Mouse (Mus musculus): ENCODE results near the gene Ercc6. TPM values are rescaled to one million over a fixed set of nuclear protein-coding genes. Genes with fewer than 3 reads are reported as not detected.
A peak's percentile ranks its signal among the peaks of the same experiment; 100 is the strongest.

Gene Ercc6
- 15.0 and 18.8 TPM in 2 replicates for polyA plus RNA-seq (2014; fragmentation: Nextera tagmentation; extraction: Ambion mirVana)

DNA sequence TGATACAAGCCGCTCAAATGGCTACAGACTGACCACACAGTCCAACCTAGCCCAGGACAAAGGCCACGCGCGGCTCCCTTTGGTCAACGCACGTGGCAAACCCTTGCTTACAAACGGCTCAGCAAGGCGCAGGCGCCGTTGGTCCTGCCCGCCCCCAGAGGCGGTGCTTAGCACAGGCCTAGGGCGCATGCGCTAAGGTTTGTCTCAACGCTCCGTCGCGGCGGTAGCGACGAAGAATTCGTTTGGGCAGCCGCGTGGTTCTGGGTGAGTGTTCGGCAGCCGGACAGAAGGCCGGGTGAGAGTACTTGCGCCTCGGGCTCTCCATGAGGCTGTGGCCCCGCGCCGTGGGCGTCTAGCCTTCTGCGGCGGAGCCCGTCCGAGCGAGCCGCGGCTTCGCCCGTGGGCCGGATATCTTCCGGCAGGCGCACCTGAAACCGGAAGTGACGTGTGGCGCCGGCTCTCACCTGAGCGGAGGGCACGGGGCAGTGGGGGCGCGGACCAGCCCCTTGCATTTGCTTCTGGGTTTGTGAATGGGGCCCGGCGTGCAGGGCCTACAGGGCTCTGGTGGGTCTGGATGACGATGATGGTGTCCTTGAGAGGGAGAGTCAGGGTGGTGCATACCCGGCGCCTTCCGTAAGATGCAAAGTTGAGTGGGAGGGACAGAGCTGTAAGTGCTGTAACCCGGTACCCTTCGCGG is at the start of gene Ercc6:
TSS of gene Ercc6 (plus strand) at position 186 of the 697 bp plus-strand sequence.
- peak within 1 kb of the TSS; percentile 86 for H3K9ac ChIP-seq (ENCODE audit: low read depth, low read length)
- peak within 1 kb of the TSS; percentile 88 for H3K4me2 ChIP-seq
- H3K4me3 ChIP-seq (ENCODE audit: low read depth, low read length) = peak within 1 kb of the TSS; percentile 81
- H3K36me3 ChIP-seq (ENCODE audit: control insufficient read depth, insufficient read depth, low read length) = peaks cover 7% of the 10 kb centered on the region
- peak within 1 kb of the TSS; percentile 58; the same call in 1 of the 2 replicates for H3K27ac ChIP-seq (ENCODE audit: low read depth, low read length)
- no peaks in the 10 kb centered on the region for H3K27me3 ChIP-seq (replicated peaks; ENCODE audit: control insufficient read depth, insufficient read depth, low read length)
- no peaks in the 10 kb centered on the region for H3K9me3 ChIP-seq (ENCODE audit: control insufficient read depth, low read length)
- DNase-seq (ENCODE audit: low spot score) (peak; percentile 94), ATAC-seq (replicated peaks; ENCODE audit: low FRiP score) (peak; percentile 93)
- H3K4me1 ChIP-seq (replicated peaks; ENCODE audit: control insufficient read depth, insufficient read depth, low read length) = peaks cover 20% of the 10 kb centered on the region
- WGBS = under 1% methylated on average over 62 of the region's 62 CpGs

DNA sequence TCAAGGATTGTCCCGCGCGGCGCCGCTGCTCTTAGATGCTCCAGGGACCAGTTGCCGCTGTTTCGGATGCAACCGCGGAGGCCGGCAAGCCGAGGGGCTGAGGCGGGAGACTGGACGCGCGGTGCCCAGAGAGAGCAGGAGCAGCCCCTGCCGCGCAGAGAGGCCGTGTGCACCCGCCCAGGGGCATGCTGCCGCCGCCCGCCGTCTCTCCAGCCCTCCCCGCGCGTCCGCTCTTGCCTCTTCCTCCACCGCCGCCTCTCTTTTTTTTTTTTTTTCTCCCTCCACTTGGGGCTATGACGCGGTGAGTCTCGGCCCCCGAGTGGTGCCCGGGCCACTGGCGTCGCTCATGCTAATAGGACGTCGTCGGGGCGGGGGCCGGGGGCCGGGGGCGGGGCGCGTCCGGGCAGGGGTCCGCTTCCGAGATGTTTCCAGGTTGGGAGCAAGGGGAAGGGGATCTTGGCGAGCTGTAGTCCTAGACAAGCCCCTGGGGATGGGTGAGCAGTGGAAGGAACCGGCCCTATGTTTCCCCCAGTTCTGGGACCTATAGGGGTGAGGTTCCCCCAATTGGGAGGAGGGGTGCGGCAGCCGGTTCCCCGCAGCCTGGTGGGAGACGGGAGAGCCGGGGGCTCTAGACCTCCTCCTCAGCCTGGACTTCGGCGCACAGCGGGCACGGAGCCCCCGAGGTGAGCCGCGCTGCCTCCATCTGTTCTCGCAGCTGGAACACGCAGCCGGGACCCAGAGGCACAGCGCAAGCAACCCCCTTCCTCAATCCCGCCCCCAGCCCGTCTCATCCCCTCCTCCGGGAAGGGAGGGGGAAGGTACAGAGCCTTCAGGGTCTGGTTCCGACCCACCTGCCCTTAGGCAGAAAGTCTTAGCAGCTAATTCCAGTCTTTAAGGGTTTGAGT is 48.5 kb upstream of the Ercc6 start, which contains the start of gene Slc18a3:
TSS of gene Slc18a3 (minus strand) at position 250 of the 905 bp plus-strand sequence.
- peak within 1 kb of the TSS; percentile 27 for H3K4me3 ChIP-seq (ENCODE audit: low read depth, low read length)
- ATAC-seq (replicated peaks; ENCODE audit: low FRiP score) (no peak), DNase-seq (ENCODE audit: low spot score) (no peak)
- no peak within 1 kb of the TSS for H3K9ac ChIP-seq (ENCODE audit: low read depth, low read length)
- no peaks in the 10 kb centered on the region for H3K9me3 ChIP-seq (ENCODE audit: control insufficient read depth, low read length)
- peaks cover 77% of the 10 kb centered on the region for H3K27me3 ChIP-seq (replicated peaks; ENCODE audit: control insufficient read depth, insufficient read depth, low read length)
- H3K4me2 ChIP-seq = peak within 1 kb of the TSS; percentile 56
- 0 out of 2 replicates have a peak, but pooled peaks cover 2% of the 10 kb centered on the region for H3K4me1 ChIP-seq (replicated peaks; ENCODE audit: control insufficient read depth, insufficient read depth, low read length)
- no peak within 1 kb of the TSS for H3K27ac ChIP-seq (ENCODE audit: low read depth, low read length)
- H3K36me3 ChIP-seq (ENCODE audit: control insufficient read depth, insufficient read depth, low read length) = no peaks in the 10 kb centered on the region
- 2% methylated on average over 63 of the region's 70 CpGs for WGBS

DNA sequence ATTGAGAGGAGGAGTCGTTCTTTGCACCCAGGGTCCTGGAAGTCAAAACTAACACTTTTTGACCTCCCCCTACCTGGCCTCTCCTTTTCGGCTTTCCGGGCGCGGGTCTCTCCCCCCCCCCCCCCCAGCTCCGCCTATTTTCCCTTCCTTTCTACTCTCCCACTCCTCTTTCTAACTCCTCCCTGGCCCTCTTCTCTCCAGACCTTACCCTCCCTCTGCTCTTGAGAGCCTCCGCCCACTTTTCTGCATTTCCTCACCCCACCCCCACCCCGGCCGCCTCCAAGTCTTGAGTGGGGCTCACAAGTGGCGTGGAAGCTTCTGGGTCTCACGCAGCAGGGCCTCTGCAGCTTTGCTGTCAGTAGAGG is 47.8 kb upstream of the Ercc6 start:
- Histone ChIP-seq H3K27me3 (replicated peaks; ENCODE audit: control insufficient read depth, insufficient read depth, low read length) (peaks cover 71% of the 10 kb centered on the region), H3K4me2 (no peak overlapping the region), H3K9ac (ENCODE audit: low read depth, low read length) (no peak overlapping the region), H3K27ac (ENCODE audit: low read depth, low read length) (no peak overlapping the region), H3K36me3 (ENCODE audit: control insufficient read depth, insufficient read depth, low read length) (no peaks in the 10 kb centered on the region), H3K4me1 (replicated peaks; ENCODE audit: control insufficient read depth, insufficient read depth, low read length) (0 out of 2 replicates have a peak, but pooled peaks cover 2% of the 10 kb centered on the region), H3K4me3 (ENCODE audit: low read depth, low read length) (no peak overlapping the region), H3K9me3 (ENCODE audit: control insufficient read depth, low read length) (no peaks in the 10 kb centered on the region)
- ATAC-seq (replicated peaks; ENCODE audit: low FRiP score) (no peak), DNase-seq (ENCODE audit: low spot score) (no peak)
- 1% methylated on average over 7 of the region's 11 CpGs for WGBS

DNA sequence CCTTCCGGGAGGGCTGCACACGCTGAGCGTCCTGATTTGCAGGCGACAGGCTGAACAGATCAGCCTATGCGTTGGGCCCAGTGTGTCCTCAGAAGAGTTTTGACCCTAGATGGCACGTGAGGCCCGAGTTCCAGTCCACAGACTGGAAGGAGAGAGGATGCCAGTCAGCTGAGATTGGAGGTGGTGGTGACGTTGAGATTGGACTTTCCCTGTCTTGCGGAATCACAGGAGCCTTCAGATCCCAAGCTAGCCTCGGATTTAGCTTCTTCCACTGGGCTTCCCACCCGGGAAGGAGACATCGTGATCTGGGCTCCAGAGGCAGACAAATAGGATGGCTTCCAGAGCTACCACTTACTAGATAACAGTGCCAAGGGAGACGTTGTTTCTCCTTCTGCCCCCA is 47.4 kb upstream of the Ercc6 start, which contains the start of gene Chat:
TSS of gene Chat (minus strand) at position 101 of the 400 bp plus-strand sequence.
- peaks cover 67% of the 10 kb centered on the region for H3K27me3 ChIP-seq (replicated peaks; ENCODE audit: control insufficient read depth, insufficient read depth, low read length)
- no peak for ATAC-seq (replicated peaks; ENCODE audit: low FRiP score)
- no peak for DNase-seq (ENCODE audit: low spot score)
- H3K4me2 ChIP-seq = peak within 1 kb of the TSS; percentile 56
- 0 out of 2 replicates have a peak, but pooled peaks cover 2% of the 10 kb centered on the region for H3K4me1 ChIP-seq (replicated peaks; ENCODE audit: control insufficient read depth, insufficient read depth, low read length)
- peak within 1 kb of the TSS; percentile 27 for H3K4me3 ChIP-seq (ENCODE audit: low read depth, low read length)
- no peaks in the 10 kb centered on the region for H3K36me3 ChIP-seq (ENCODE audit: control insufficient read depth, insufficient read depth, low read length)
- H3K9ac ChIP-seq (ENCODE audit: low read depth, low read length) = no peak within 1 kb of the TSS
- 16% methylated on average over 13 of the region's 13 CpGs for WGBS
- H3K9me3 ChIP-seq (ENCODE audit: control insufficient read depth, low read length) = no peaks in the 10 kb centered on the region
- no peak within 1 kb of the TSS for H3K27ac ChIP-seq (ENCODE audit: low read depth, low read length)

DNA sequence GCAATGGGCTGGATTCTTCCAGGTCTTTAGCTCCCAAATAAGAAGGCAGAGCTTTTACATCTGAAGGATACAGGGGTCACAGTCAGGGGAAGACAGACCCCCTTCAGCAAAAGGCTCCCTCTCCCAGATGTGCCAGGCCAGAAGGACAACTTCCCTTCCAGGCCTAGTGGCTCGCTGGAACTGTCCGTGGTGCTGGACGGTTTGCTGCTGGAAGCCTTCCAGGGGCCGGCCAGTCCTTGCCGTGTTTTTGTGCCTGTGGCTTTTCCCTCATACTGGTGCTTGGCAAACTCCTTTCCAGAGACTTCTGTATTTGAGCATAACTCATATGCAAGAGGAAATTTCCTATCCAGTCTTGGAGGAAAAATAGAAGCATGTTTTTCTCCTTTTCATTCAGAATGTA is 45.7 kb upstream of the Ercc6 start:
- H3K27ac ChIP-seq (ENCODE audit: low read depth, low read length) = no peak overlapping the region
- no peaks in the 10 kb centered on the region for H3K36me3 ChIP-seq (ENCODE audit: control insufficient read depth, insufficient read depth, low read length)
- WGBS = 5% methylated on average over 5 of the region's 5 CpGs
- peak; percentile 44 for DNase-seq (ENCODE audit: low spot score)
- 0 out of 2 replicates have a peak, but pooled peaks cover 2% of the 10 kb centered on the region for H3K4me1 ChIP-seq (replicated peaks; ENCODE audit: control insufficient read depth, insufficient read depth, low read length)
- H3K9me3 ChIP-seq (ENCODE audit: control insufficient read depth, low read length) = no peaks in the 10 kb centered on the region
- H3K9ac ChIP-seq (ENCODE audit: low read depth, low read length) = no peak overlapping the region
- peaks cover 49% of the 10 kb centered on the region for H3K27me3 ChIP-seq (replicated peaks; ENCODE audit: control insufficient read depth, insufficient read depth, low read length)
- H3K4me2 ChIP-seq = no peak overlapping the region
- no peak for ATAC-seq (replicated peaks; ENCODE audit: low FRiP score)
- H3K4me3 ChIP-seq (ENCODE audit: low read depth, low read length) = no peak overlapping the region

DNA sequence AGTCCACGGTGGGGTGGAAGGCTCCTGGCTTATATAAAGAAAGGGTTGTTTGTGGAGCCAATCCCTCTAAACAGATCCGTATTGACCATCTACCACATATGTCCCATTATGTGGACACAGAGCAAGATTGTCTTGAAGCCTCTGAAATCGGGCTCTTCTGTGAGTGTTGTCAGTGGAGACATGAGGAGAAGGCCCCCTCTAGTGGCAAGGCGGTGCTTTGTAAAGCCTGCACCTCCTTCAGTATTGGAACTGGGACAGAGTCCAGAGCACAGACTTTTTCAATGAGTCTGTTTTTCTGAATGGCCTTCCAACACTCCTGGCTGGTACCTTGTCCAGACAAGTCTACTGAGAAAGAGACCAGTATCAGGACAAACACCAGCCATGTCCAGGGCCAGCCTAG is 40.3 kb upstream of the Ercc6 start:
- Histone ChIP-seq H3K36me3 (ENCODE audit: control insufficient read depth, insufficient read depth, low read length) (no peaks in the 10 kb centered on the region), H3K27ac (ENCODE audit: low read depth, low read length) (no peak overlapping the region), H3K27me3 (replicated peaks; ENCODE audit: control insufficient read depth, insufficient read depth, low read length) (no peaks in the 10 kb centered on the region; the same call in 1 of the 2 replicates), H3K4me3 (ENCODE audit: low read depth, low read length) (no peak overlapping the region), H3K9ac (ENCODE audit: low read depth, low read length) (no peak overlapping the region), H3K9me3 (ENCODE audit: control insufficient read depth, low read length) (no peaks in the 10 kb centered on the region), H3K4me2 (no peak overlapping the region), H3K4me1 (replicated peaks; ENCODE audit: control insufficient read depth, insufficient read depth, low read length) (no peaks in the 10 kb centered on the region)
- DNase-seq (ENCODE audit: low spot score) = no peak
- no peak for ATAC-seq (replicated peaks; ENCODE audit: low FRiP score)
- 12% methylated on average over 4 of the region's 4 CpGs for WGBS

DNA sequence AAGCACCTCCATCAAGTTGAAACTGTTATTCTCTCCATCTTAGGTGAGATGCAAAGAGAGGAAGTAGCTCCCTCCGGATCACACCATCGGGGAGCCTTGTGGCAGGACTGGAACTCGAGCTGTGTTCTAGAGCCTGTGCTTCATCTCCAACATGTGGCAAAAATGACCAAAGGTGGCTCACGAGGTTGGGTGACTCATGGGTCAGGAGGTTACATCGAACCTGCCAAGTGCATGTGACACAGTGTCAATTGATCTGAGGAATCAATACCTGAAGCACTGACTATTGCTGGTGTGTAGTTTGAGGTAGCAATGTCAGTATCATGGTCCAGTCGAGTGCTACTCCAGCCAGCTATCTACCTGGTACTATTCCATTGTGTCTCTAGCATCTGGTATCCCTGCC is 36.8 kb upstream of the Ercc6 start:
- no peak overlapping the region for H3K9ac ChIP-seq (ENCODE audit: low read depth, low read length)
- no peak overlapping the region for H3K27ac ChIP-seq (ENCODE audit: low read depth, low read length)
- H3K4me1 ChIP-seq (replicated peaks; ENCODE audit: control insufficient read depth, insufficient read depth, low read length) = no peaks in the 10 kb centered on the region
- no peak for DNase-seq (ENCODE audit: low spot score)
- WGBS = 61% methylated on average over 6 of the region's 6 CpGs
- no peaks in the 10 kb centered on the region for H3K36me3 ChIP-seq (ENCODE audit: control insufficient read depth, insufficient read depth, low read length)
- H3K27me3 ChIP-seq (replicated peaks; ENCODE audit: control insufficient read depth, insufficient read depth, low read length) = no peaks in the 10 kb centered on the region
- no peak overlapping the region for H3K4me2 ChIP-seq
- H3K9me3 ChIP-seq (ENCODE audit: control insufficient read depth, low read length) = no peaks in the 10 kb centered on the region
- no peak for ATAC-seq (replicated peaks; ENCODE audit: low FRiP score)
- H3K4me3 ChIP-seq (ENCODE audit: low read depth, low read length) = no peak overlapping the region

DNA sequence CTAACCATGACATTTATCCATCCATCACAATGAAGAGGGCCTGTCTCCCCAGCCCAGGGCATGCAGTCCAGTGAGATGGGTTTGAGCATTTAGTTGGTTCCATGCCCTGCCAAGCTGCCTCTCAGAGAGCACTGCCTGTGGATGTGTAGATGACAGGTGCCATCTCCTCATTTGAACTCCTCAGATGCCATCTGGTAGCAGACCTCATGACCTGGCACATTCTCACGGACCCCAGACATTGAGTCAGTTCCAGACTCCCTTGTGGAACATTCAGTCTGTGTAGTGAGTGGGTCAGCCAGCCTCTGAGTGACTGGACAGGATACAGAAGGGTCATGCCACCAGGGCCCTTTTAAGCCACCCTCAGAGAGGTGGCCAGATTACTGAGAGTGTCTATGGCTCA is 35.7 kb upstream of the Ercc6 start:
- Histone ChIP-seq H3K4me2 (no peak overlapping the region), H3K9ac (ENCODE audit: low read depth, low read length) (no peak overlapping the region), H3K27ac (ENCODE audit: low read depth, low read length) (no peak overlapping the region), H3K36me3 (ENCODE audit: control insufficient read depth, insufficient read depth, low read length) (no peaks in the 10 kb centered on the region), H3K4me1 (replicated peaks; ENCODE audit: control insufficient read depth, insufficient read depth, low read length) (no peaks in the 10 kb centered on the region), H3K4me3 (ENCODE audit: low read depth, low read length) (no peak overlapping the region), H3K27me3 (replicated peaks; ENCODE audit: control insufficient read depth, insufficient read depth, low read length) (no peaks in the 10 kb centered on the region), H3K9me3 (ENCODE audit: control insufficient read depth, low read length) (no peaks in the 10 kb centered on the region)
- DNase-seq (ENCODE audit: low spot score) = no peak
- ATAC-seq (replicated peaks; ENCODE audit: low FRiP score) = no peak
- 61% methylated on average over 1 of the region's 1 CpGs for WGBS
